9 mouse cellular contexts compared by ENCODE assay signal in genomic region chr19:10948416-10948815, GRCm38 (mm10). TPM values are rescaled to one million over a fixed set of nuclear protein-coding genes. Genes with fewer than 3 reads are reported as not detected.
DNase-seq lines count a peak whose midpoint lies in the region; ATAC-seq and TF ChIP-seq lines count a peak whose summit lies in the region.
"Had no signal": no experiment of that assay in that cellular context is flagged by ENCODE, and none has a peak within 500 bp of the region (broad histone marks: within the 10 kb centered on the region; RNA-seq: fewer than 3 reads in every experiment).

No protein-coding gene starts in this region.

- H3K4me1 ChIP-seq in forebrain, postnatal 0 days (ENCODE audit: insufficient read depth), result peaks cover 16% of the 10 kb centered on the region
- peaks cover 39% of the 10 kb centered on the region for H3K4me1 ChIP-seq in liver, embryonic 13.5 days (replicated peaks)

- no peaks in the 10 kb centered on the region for H3K27me3 ChIP-seq in forebrain, postnatal 0 days (ENCODE audit: insufficient read depth, low read length)
- H3K27me3 ChIP-seq in liver, embryonic 13.5 days, result peaks cover 7% of the 10 kb centered on the region; the same call in 1 of the 2 replicates
- H3K27me3 ChIP-seq in splenic B cell, adult 2 months (ENCODE audit: control insufficient read depth, insufficient read depth, low read length, poor library complexity, severe bottlenecking), result no peaks in the 10 kb centered on the region

- ATAC-seq in forebrain, postnatal 0 days, result no peak
- peak; percentile 2; the same call in 1 of the 2 replicates for ATAC-seq in liver, embryonic 13.5 days (ENCODE audit: low read depth)

- H3K27ac ChIP-seq in gastrocnemius, adult 2 months, result peak overlapping the region; percentile 93
- no peak overlapping the region for H3K27ac ChIP-seq in forebrain, postnatal 0 days (ENCODE audit: low read depth, low read length)
- peak overlapping the region; percentile 58 for H3K27ac ChIP-seq in liver, embryonic 13.5 days

- H3K36me3 ChIP-seq in forebrain, postnatal 0 days (ENCODE audit: insufficient read depth), result peaks cover 17% of the 10 kb centered on the region
- H3K36me3 ChIP-seq in liver, embryonic 13.5 days, result peaks cover 32% of the 10 kb centered on the region
- no peaks in the 10 kb centered on the region; the same call in none of the 2 replicates for H3K36me3 ChIP-seq in splenic B cell, adult 2 months (ENCODE audit: control insufficient read depth, insufficient read depth, low read length, poor library complexity, severe bottlenecking)

- WGBS in forebrain, postnatal 0 days, result 2% methylated on average over 20 of the region's 20 CpGs
- WGBS in liver, embryonic 13.5 days (ENCODE audit: insufficient replicate concordance), result under 1% methylated on average over 20 of the region's 20 CpGs

- peak overlapping the region; percentile 92 for H3K4me3 ChIP-seq in gastrocnemius, adult 2 months
- peak overlapping the region; percentile 51 for H3K4me3 ChIP-seq in forebrain, postnatal 0 days (ENCODE audit: low read depth, low read length)
- peak overlapping the region; percentile 88 for H3K4me3 ChIP-seq in liver, embryonic 13.5 days (replicated peaks)

- H3K9ac ChIP-seq in forebrain, postnatal 0 days, result peak overlapping the region; percentile 72
- H3K9ac ChIP-seq in liver, embryonic 13.5 days, result peak overlapping the region; percentile 89

- peak overlapping the region; percentile 99 for H3K4me2 ChIP-seq in forebrain, postnatal 0 days (ENCODE audit: low read depth)
- peak overlapping the region; percentile 91 for H3K4me2 ChIP-seq in liver, embryonic 13.5 days

- no peak for DNase-seq in gastrocnemius, adult 2 months
- DNase-seq in gastrocnemius, postnatal 10 days, result no peak
- peak; percentile 16 to 20 for DNase-seq in thymus, adult 18-20 months
- DNase-seq in thymus, postnatal 0 days (ENCODE audit: low spot score), result no peak
- DNase-seq in forebrain, postnatal 0 days, result no peak
- DNase-seq in liver, embryonic 13.5 days, result peak; percentile 24
- peak; percentile 20 for DNase-seq in splenic B cell, adult 2 months (ENCODE audit: low read depth, low spot score)
- no peak for DNase-seq in left cerebral cortex, postnatal 4 days

- H3K9me3 ChIP-seq in forebrain, postnatal 0 days (ENCODE audit: low read length), result no peaks in the 10 kb centered on the region
- H3K9me3 ChIP-seq in liver, embryonic 13.5 days (replicated peaks), result no peaks in the 10 kb centered on the region

- TF ChIP-seq CTCF in gastrocnemius, adult 2 months (IDR thresholded peaks at IDR 0.05), result no peak
- TF ChIP-seq CTCF in forebrain, postnatal 0 days (IDR thresholded peaks at IDR 0.05; ENCODE audit: low read depth), result no peak

- intact Hi-C loops in gastrocnemius, adult 2 months (cut with DNase I), result no loop called here
- intact Hi-C loops in left cerebral cortex, postnatal 4 days (cut with DNase I), result no loop called here

RNA-seq across cellular contexts. Expression of gene Ccdc86, which starts 0.7 kb away (rescaled TPM):
- total RNA-seq in gastrocnemius, adult 2 months (2021), result 10 to 100 TPM; 13.2 to 16.5 TPM
- 10 to 100 TPM; 26.9 to 27.3 TPM for total RNA-seq in gastrocnemius, postnatal 10 days (2021)
- polyA plus RNA-seq in thymus, postnatal 0 days (2015; fragmentation: Nextera tagmentation; extraction: Ambion mirVana), result 23.4 and 25.1 TPM in 2 replicates
- 6.2 and 6.8 TPM in 2 replicates for total RNA-seq in forebrain, postnatal 0 days (2014; rRNA removed)
- polyA plus RNA-seq in forebrain, postnatal 0 days (2015; fragmentation: Nextera tagmentation; extraction: Ambion mirVana), result 12.7 and 16.6 TPM in 2 replicates
- polyA plus RNA-seq in liver, embryonic 13.5 days (2015; fragmentation: Nextera tagmentation; extraction: Ambion mirVana), result 23.4 and 25.3 TPM in 2 replicates
- total RNA-seq in left cerebral cortex, postnatal 4 days (2021), result 10 to 100 TPM; 10.0 to 11.4 TPM

RNA-seq across cellular contexts. Expression of gene Ptgdr2, which starts 11.5 kb away (rescaled TPM):
- total RNA-seq in gastrocnemius, adult 2 months (2021), result not detected
- total RNA-seq in gastrocnemius, postnatal 10 days (2021), result under 1 TPM in 1 of 2 experiments, not detected in 1; 0.14 TPM
- 0.27 and 0.39 TPM in 2 replicates for polyA plus RNA-seq in thymus, postnatal 0 days (2015; fragmentation: Nextera tagmentation; extraction: Ambion mirVana)
- total RNA-seq in forebrain, postnatal 0 days (2014; rRNA removed), result 0.57 and 0.77 TPM in 2 replicates
- 0.05 and 0.10 TPM in 2 replicates for polyA plus RNA-seq in forebrain, postnatal 0 days (2015; fragmentation: Nextera tagmentation; extraction: Ambion mirVana)
- not detected in 2 replicates for polyA plus RNA-seq in liver, embryonic 13.5 days (2015; fragmentation: Nextera tagmentation; extraction: Ambion mirVana)
- under 1 TPM; 0.28 to 0.38 TPM for total RNA-seq in left cerebral cortex, postnatal 4 days (2021)

RNA-seq across cellular contexts. Expression of gene Ms4a10, which starts 26.1 kb away (rescaled TPM):
- not detected for total RNA-seq in gastrocnemius, adult 2 months (2021)
- total RNA-seq in gastrocnemius, postnatal 10 days (2021), result not detected
- polyA plus RNA-seq in thymus, postnatal 0 days (2015; fragmentation: Nextera tagmentation; extraction: Ambion mirVana), result 0.30 and 0.64 TPM in 2 replicates
- total RNA-seq in forebrain, postnatal 0 days (2014; rRNA removed), result not detected in 2 replicates
- polyA plus RNA-seq in forebrain, postnatal 0 days (2015; fragmentation: Nextera tagmentation; extraction: Ambion mirVana), result not detected in 2 replicates
- polyA plus RNA-seq in liver, embryonic 13.5 days (2015; fragmentation: Nextera tagmentation; extraction: Ambion mirVana), result not detected in 2 replicates
- not detected for total RNA-seq in left cerebral cortex, postnatal 4 days (2021)
- total RNA-seq: left cerebral cortex, adult 18-20 months had no signal

RNA-seq across cellular contexts. Expression of gene Zp1, which starts 28.0 kb away (rescaled TPM):
- not detected for total RNA-seq in gastrocnemius, adult 2 months (2021)
- under 1 TPM in 1 of 2 experiments, not detected in 1; 0.23 TPM for total RNA-seq in gastrocnemius, postnatal 10 days (2021)
- polyA plus RNA-seq in thymus, postnatal 0 days (2015; fragmentation: Nextera tagmentation; extraction: Ambion mirVana), result 0.82 and 1.2 TPM in 2 replicates
- total RNA-seq in forebrain, postnatal 0 days (2014; rRNA removed), result 0.10 and 0.23 TPM in 2 replicates
- polyA plus RNA-seq in forebrain, postnatal 0 days (2015; fragmentation: Nextera tagmentation; extraction: Ambion mirVana), result 0.59 and 0.68 TPM in 2 replicates
- polyA plus RNA-seq in liver, embryonic 13.5 days (2015; fragmentation: Nextera tagmentation; extraction: Ambion mirVana), result not detected in 2 replicates
- total RNA-seq in left cerebral cortex, postnatal 4 days (2021), result under 1 TPM in 1 of 2 experiments, not detected in 1; 0.32 TPM
- total RNA-seq: left cerebral cortex, adult 18-20 months had no signal

RNA-seq across cellular contexts. Expression of gene Ms4a15, which starts 44.6 kb away (rescaled TPM):
- not detected for total RNA-seq in gastrocnemius, adult 2 months (2021)
- total RNA-seq in gastrocnemius, postnatal 10 days (2021), result not detected
- not detected in 2 replicates for polyA plus RNA-seq in thymus, postnatal 0 days (2015; fragmentation: Nextera tagmentation; extraction: Ambion mirVana)
- 2.1 and 3.2 TPM in 2 replicates for total RNA-seq in forebrain, postnatal 0 days (2014; rRNA removed)
- 3.0 and 4.8 TPM in 2 replicates for polyA plus RNA-seq in forebrain, postnatal 0 days (2015; fragmentation: Nextera tagmentation; extraction: Ambion mirVana)
- not detected in 2 replicates for polyA plus RNA-seq in liver, embryonic 13.5 days (2015; fragmentation: Nextera tagmentation; extraction: Ambion mirVana)
- under 1 TPM in 1 of 2 experiments, not detected in 1; 0.22 TPM for total RNA-seq in left cerebral cortex, postnatal 4 days (2021)
- total RNA-seq: left cerebral cortex, adult 18-20 months had no signal

Comparison
In these comparisons a context has a peak if more than half of its experiments do, and no peak if none do; other contexts are left out.
1. DNase-seq: peak in thymus, adult 18-20 months (2 of 2), liver, embryonic 13.5 days (single experiment) and splenic B cell, adult 2 months (single experiment); none in gastrocnemius, adult 2 months (single experiment), gastrocnemius, postnatal 10 days (single experiment), thymus, postnatal 0 days (single experiment), forebrain, postnatal 0 days (single experiment) and left cerebral cortex, postnatal 4 days (single experiment).
2. Peak in every context shown above with its lines, with median percentiles within 50 percentile points of each other: H3K4me3 ChIP-seq.